Mouse (Mus musculus) forebrain, embryonic 14.5 days (tissue): ENCODE measurements around the gene Ltbp3. TPM values are rescaled to one million over a fixed set of nuclear protein-coding genes. Genes with fewer than 3 reads are reported as not detected.

Experiments
- ATAC-seq: fragments of 200-750 bp; cut with Nextera tagmentation; 2 replicates; pipeline ENCODE4 v1.8.0; 2017; ENCODE audit warnings: mild to moderate bottlenecking, moderate library complexity
- DNase-seq: peaks from one replicate; pipeline ENCODE4 v3.0.0-alpha.2; 2015; ENCODE audit warnings: low spot score
- H3K27ac ChIP-seq: fragments of 300-500 bp; sonication (generic); 2 replicates; pipeline ENCODE4 v1.5.1; 2014; ENCODE audit warnings: low read depth, mild to moderate bottlenecking, control low read depth, low read length, moderate library complexity
- H3K27me3 ChIP-seq: fragments of 300-500 bp; sonication (generic); replicated peaks from 2 replicates; pipeline ENCODE4 v1.6.1; 2014; ENCODE audit warnings: low read length, control low read depth, mixed read lengths; ENCODE audit not compliant: control insufficient read depth, insufficient read depth
- H3K36me3 ChIP-seq: fragments of 300-500 bp; sonication (generic); 2 replicates; pipeline ENCODE4 v1.6.1; 2014; ENCODE audit warnings: low read length, control low read depth; ENCODE audit not compliant: control insufficient read depth, insufficient read depth
- H3K4me1 ChIP-seq: fragments of 300-500 bp; sonication (generic); 2 replicates; pipeline ENCODE4 v1.6.1; 2014; ENCODE audit warnings: antibody characterized with exemption, low read length, control low read depth; ENCODE audit not compliant: control insufficient read depth, insufficient read depth
- H3K4me2 ChIP-seq: fragments of 300-500 bp; sonication (generic); 2 replicates; pipeline ENCODE4 v1.6.1; 2014; ENCODE audit warnings: mild to moderate bottlenecking, control low read depth, low read length
- H3K4me3 ChIP-seq: fragments of 300-500 bp; sonication (generic); 2 replicates; pipeline ENCODE4 v1.5.1; 2014; ENCODE audit warnings: low read depth, low read length, control low read depth
- H3K9ac ChIP-seq: fragments of 300-500 bp; sonication (generic); 2 replicates; pipeline ENCODE4 v1.6.1; 2014; ENCODE audit warnings: mild to moderate bottlenecking, low read length, control low read depth, moderate library complexity
- H3K9me3 ChIP-seq: fragments of 300-500 bp; sonication (generic); replicated peaks from 2 replicates; pipeline ENCODE4 v1.6.1; 2016; ENCODE audit warnings: low read length, control low read depth, mixed read lengths; ENCODE audit not compliant: control insufficient read depth
- WGBS: fragments of 180-500 bp; shearing (Covaris S2); extraction: QIAGEN DNeasy Blood & Tissue Kit; methylation state at CpG from one replicate; pipeline ENCODE4 v1.1.7; 2014; 5-methylcytosine and 5-hydroxymethylcytosine counted together
- polyA plus RNA-seq: library from polyadenylated mRNA; unstranded; fragments of >200 nt; fragmentation: Nextera tagmentation; extraction: Ambion mirVana; gene quantifications from 2 replicates; pipeline ENCODE4 v1.2.1, GENCODE M21; 2014

Gene Ltbp3
- polyA plus RNA-seq, 1 experiment from 2014 or later, result 8.5 TPM

DNA sequence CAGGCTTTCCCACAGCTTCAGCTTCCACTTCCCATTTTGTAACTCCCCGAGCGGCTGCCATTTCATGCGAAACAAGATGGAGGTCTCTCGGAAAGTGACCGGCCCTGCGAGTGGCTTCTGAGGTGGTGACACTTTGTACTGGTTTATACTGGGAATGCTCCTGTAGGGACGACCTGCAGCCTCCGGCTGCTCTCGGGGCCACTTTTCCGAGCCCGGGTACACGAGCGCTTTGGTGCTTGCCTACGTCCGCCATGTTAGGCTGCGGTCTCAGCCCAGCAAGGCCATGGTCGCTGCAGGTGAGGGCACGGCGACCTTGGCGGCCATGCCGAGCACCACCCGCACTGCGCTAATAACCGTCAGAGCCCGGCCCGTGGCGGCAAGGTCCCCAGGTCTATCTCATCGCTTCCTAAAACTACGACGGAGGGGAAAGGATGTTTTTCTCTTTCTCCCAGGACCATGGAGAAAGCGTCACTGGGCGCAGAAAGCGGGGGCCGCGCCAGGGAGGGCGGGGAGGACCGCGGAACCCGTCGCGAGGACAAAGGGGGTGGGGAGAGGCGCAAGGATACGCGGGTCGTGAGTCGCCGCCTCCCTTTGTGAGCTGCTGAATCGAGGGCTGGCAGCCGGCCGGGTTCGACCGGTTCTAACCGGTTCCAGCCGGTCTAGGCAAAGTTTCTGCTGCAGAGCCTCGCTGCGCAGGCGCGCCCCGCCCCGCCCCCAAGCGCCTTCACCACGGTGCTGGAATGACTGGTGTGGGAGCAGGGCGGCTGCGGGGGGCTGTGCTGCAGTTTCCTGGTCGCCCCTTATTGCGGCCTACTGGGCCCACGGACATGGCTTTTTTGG lies 62.6 kb downstream of the Ltbp3 start:
- H3K9me3 ChIP-seq, result no peaks in the 10 kb centered on the region
- H3K36me3 ChIP-seq, result peaks cover 13% of the 10 kb centered on the region
- peaks cover 31% of the 10 kb centered on the region for H3K4me1 ChIP-seq
- H3K4me2 ChIP-seq, result peak overlapping the region; percentile 77
- H3K27ac ChIP-seq, result peak overlapping the region; percentile 100
- H3K4me3 ChIP-seq, result peak overlapping the region; percentile 97
- peak; percentile 99 for DNase-seq
- WGBS, result under 1% methylated on average over 66 of the region's 67 CpGs
- peak; percentile 97 for ATAC-seq
- H3K27me3 ChIP-seq, result no peaks in the 10 kb centered on the region
- H3K9ac ChIP-seq, result peak overlapping the region; percentile 99

DNA sequence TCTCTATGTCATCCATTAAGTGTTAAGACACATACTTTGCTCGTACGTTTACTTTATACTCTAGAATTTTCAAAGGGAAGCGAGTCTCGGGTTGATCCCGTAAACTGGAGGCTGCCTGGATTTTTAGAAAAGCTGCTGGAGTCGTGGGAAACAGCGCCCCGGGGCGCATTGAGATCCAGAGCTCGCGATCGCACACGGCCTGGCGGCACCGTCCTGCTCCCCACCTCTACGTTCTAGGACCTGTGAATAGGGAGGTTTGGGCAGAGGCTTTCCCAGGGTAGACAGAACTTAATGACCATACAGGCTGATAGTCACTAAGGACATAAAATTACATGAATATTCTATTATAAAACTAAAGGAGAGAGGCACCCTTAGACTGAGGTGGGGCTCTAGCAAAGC lies 63.2 kb downstream of the Ltbp3 start:
- peaks cover 31% of the 10 kb centered on the region for H3K4me1 ChIP-seq
- ATAC-seq (peak; percentile 30), DNase-seq (no peak)
- peak overlapping the region; percentile 97 for H3K4me3 ChIP-seq
- peak overlapping the region; percentile 99 for H3K9ac ChIP-seq
- no peaks in the 10 kb centered on the region for H3K27me3 ChIP-seq
- H3K9me3 ChIP-seq, result no peaks in the 10 kb centered on the region
- H3K27ac ChIP-seq, result peak overlapping the region; percentile 100
- peak overlapping the region; percentile 77 for H3K4me2 ChIP-seq
- under 1% methylated on average over 16 of the region's 16 CpGs for whole genome bisulfite sequencing
- peaks cover 8% of the 10 kb centered on the region; the same call in 1 of the 2 replicates for H3K36me3 ChIP-seq

- no peaks in the 10 kb centered on the region for H3K9me3 ChIP-seq
- WGBS, result 22% methylated on average over 8 of the region's 8 CpGs
- DNase-seq, result peak; percentile 19
Measured at GRCm38 (mm10) chr19:5804371-5804899, 63.7 kb downstream of the Ltbp3 start.

DNA sequence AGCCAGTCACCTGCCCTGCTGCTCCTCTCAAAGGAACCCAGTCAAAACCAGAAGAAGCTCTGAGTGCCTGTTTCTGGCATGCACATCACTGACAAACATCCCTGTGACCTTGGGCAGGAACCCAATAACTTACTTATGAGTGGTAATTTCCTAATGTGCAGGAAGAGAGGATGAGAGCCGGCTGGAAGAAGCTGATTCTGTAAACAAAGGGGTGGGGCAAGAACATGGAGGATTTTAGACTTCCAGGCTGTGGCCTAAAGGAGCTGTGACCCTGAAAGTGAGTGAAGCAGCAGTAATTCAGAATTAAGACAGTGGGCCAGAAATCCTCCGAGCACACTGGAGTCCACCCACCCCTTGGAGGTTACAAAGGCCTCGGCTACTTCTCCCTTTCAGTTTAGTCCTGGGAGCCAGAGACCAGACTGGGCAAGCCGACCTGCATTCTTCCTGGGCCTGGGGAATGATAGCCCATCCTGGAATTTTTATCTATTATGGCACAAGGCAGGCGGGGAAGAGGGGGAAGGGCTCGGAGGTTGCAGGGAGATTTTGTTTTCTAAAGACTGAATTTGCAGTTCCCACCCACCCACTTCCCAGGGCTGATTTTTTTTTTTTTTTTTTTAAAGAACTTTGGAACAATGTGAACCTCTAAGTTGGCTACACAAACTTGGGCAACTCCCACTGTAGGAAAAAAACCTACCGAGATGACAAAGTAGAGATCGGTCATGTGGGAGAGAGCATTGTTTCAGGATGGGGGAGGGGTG lies 65.5 kb downstream of the Ltbp3 start:
- ATAC-seq (no peak), DNase-seq (peak; percentile 16)
- 3% methylated on average over 8 of the region's 8 CpGs for WGBS
- no peaks in the 10 kb centered on the region for H3K9me3 ChIP-seq
- H3K27me3 ChIP-seq, result no peaks in the 10 kb centered on the region
- H3K9ac ChIP-seq, result peak overlapping the region; percentile 46; the same call in 1 of the 2 replicates
- no peak overlapping the region for H3K4me3 ChIP-seq
- H3K4me2 ChIP-seq, result no peak overlapping the region
- no peaks in the 10 kb centered on the region for H3K36me3 ChIP-seq
- H3K27ac ChIP-seq, result peak overlapping the region; percentile 72; the same call in 1 of the 2 replicates
- peaks cover 44% of the 10 kb centered on the region for H3K4me1 ChIP-seq

More at GRCm38 (mm10) chr19:5804371-5804899, 63.7 kb downstream of the Ltbp3 start:
- peaks cover 4% of the 10 kb centered on the region; the same call in 1 of the 2 replicates for H3K36me3 ChIP-seq
- no peaks in the 10 kb centered on the region for H3K27me3 ChIP-seq
- peak overlapping the region; percentile 77 for H3K4me2 ChIP-seq
- no peak for ATAC-seq
- peak overlapping the region; percentile 99 for H3K9ac ChIP-seq
- H3K4me3 ChIP-seq, result peak overlapping the region; percentile 97; the same call in 1 of the 2 replicates
- H3K4me1 ChIP-seq, result peaks cover 31% of the 10 kb centered on the region
- H3K27ac ChIP-seq, result peak overlapping the region; percentile 100

- H3K27me3 ChIP-seq, result no peaks in the 10 kb centered on the region
- H3K9ac ChIP-seq, result peak overlapping the region; percentile 25; the same call in 1 of the 2 replicates
- H3K9me3 ChIP-seq, result no peaks in the 10 kb centered on the region
- no peak for ATAC-seq
- no peak overlapping the region for H3K4me3 ChIP-seq
- no peaks in the 10 kb centered on the region for H3K36me3 ChIP-seq
- peaks cover 49% of the 10 kb centered on the region for H3K4me1 ChIP-seq
- no peak overlapping the region for H3K4me2 ChIP-seq
- DNase-seq, result no peak
- peak overlapping the region; percentile 72; the same call in 1 of the 2 replicates for H3K27ac ChIP-seq
- 30% methylated on average over 6 of the region's 6 CpGs for WGBS
Measured at GRCm38 (mm10) chr19:5806809-5807205, 66.1 kb downstream of the Ltbp3 start.

DNA sequence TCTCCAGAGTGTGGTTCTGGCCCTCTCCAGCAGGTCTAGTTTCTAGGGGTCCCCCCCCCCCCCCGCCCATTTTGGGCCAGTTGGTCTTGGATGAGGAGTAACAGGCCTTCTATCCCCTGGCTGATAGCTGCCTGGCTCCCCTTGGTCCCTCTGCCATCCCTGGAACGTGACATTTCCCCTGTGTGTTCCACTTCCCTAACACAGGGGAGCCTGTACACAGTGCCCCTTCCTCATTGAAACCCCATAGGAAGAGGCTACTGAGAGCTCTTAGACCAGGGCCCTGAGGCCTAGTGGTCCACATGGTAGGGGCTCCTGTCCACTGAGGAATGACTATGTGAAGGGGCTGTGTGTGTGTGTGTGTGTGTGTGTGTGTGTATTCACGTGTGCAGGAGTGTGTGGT lies 67.0 kb downstream of the Ltbp3 start:
- DNase-seq, result no peak
- no peak overlapping the region for H3K9ac ChIP-seq
- no peak overlapping the region for H3K27ac ChIP-seq
- H3K4me3 ChIP-seq, result no peak overlapping the region
- peaks cover 58% of the 10 kb centered on the region for H3K4me1 ChIP-seq
- H3K9me3 ChIP-seq, result no peaks in the 10 kb centered on the region
- no peak overlapping the region for H3K4me2 ChIP-seq
- 58% methylated on average over 3 of the region's 3 CpGs for WGBS
- ATAC-seq, result no peak
- H3K27me3 ChIP-seq, result no peaks in the 10 kb centered on the region
- no peaks in the 10 kb centered on the region for H3K36me3 ChIP-seq

Other genes starting within 250 kb of the Ltbp3 start
- gene 1700020D05Rik, start 237.1 kb upstream of the Ltbp3 start, polyA plus RNA-seq, result 0.28 TPM in 1 of 2 replicates, not detected in the other
- gene Snx32, start 230.4 kb upstream of the Ltbp3 start, polyA plus RNA-seq, result 55.3 and 73.2 TPM in 2 replicates
- 0.16 TPM in 1 of 2 replicates, not detected in the other for gene Ovol1, start 180.3 kb upstream of the Ltbp3 start, polyA plus RNA-seq
- 1.5 and 1.6 TPM in 2 replicates for gene Ap5b1, start 172.9 kb upstream of the Ltbp3 start, polyA plus RNA-seq
- gene Rnaseh2c, start 139.0 kb upstream of the Ltbp3 start, polyA plus RNA-seq, result 85.7 and 95.8 TPM in 2 replicates
- gene Kat5, start 130.7 kb upstream of the Ltbp3 start, polyA plus RNA-seq, result 43.7 and 49.7 TPM in 2 replicates
- 29.8 and 35.8 TPM in 2 replicates for gene Rela, start 103.4 kb upstream of the Ltbp3 start, polyA plus RNA-seq
- 9.2 and 10.2 TPM in 2 replicates for gene Sipa1, start 77.2 kb upstream of the Ltbp3 start, polyA plus RNA-seq
- gene Map3k11, start 52.2 kb upstream of the Ltbp3 start, polyA plus RNA-seq, result 9.2 and 11.8 TPM in 2 replicates
- gene Pcnx3, start 52.0 kb upstream of the Ltbp3 start, polyA plus RNA-seq, result 20.9 and 24.6 TPM in 2 replicates
- gene Kcnk7, start 36.5 kb upstream of the Ltbp3 start, polyA plus RNA-seq, result 0.17 TPM in 1 of 2 replicates, not detected in the other
- 7.0 and 10.1 TPM in 2 replicates for gene Ehbp1l1, start 14.6 kb upstream of the Ltbp3 start, polyA plus RNA-seq
- 204 and 233 TPM in 2 replicates for gene Fam89b, start 11.3 kb upstream of the Ltbp3 start, polyA plus RNA-seq
- gene Scyl1, start 30.5 kb downstream of the Ltbp3 start, polyA plus RNA-seq, result 56.1 and 67.9 TPM in 2 replicates
- 13.1 and 16.0 TPM in 2 replicates for gene Frmd8, start 134.4 kb downstream of the Ltbp3 start, polyA plus RNA-seq
- 1.7 TPM in 2 replicates for gene Slc25a45, start 136.9 kb downstream of the Ltbp3 start, polyA plus RNA-seq
- gene Tigd3, start 153.2 kb downstream of the Ltbp3 start, polyA plus RNA-seq, result 7.0 and 7.1 TPM in 2 replicates
- gene Dpf2, start 172.1 kb downstream of the Ltbp3 start, polyA plus RNA-seq, result 127 and 136 TPM in 2 replicates
- gene Cdc42ep2, start 183.9 kb downstream of the Ltbp3 start, polyA plus RNA-seq, result 7.9 and 9.6 TPM in 2 replicates
- 35.5 and 41.1 TPM in 2 replicates for gene Pola2, start 223.3 kb downstream of the Ltbp3 start, polyA plus RNA-seq
- not detected in 2 replicates for gene Slc22a20, start 245.2 kb downstream of the Ltbp3 start, polyA plus RNA-seq